Mouse (Mus musculus) gastrocnemius, adult 18-20 months (tissue): ENCODE measurements around the gene Sptbn4. TPM values are rescaled to one million over a fixed set of nuclear protein-coding genes. Genes with fewer than 3 reads are reported as not detected.
"Not testable (repeated sequence)": the region's sequence is repeated elsewhere in the genome, so short reads cannot be mapped to it uniquely, and the experiment has no call there.

Experiments used
- DNase-seq: peaks from one replicate; pipeline ENCODE4 v3.0.0; 2021; ENCODE audit warnings: low spot score
- long read RNA-seq, 2 experiments: library from polyadenylated mRNA; stranded (forward); transcript quantifications; one replicate each; pipeline ENCODE4 v2.0.0; 2021
- total RNA-seq, 2 experiments: library from RNA; stranded (reverse); gene quantifications; 2 replicates each; pipeline ENCODE4 v1.2.3; 2021

Gene Sptbn4
- total RNA-seq, result not detected
- long read RNA-seq, experiment 1, result 0 reads
- long read RNA-seq, experiment 2, result 0 reads

- peak; percentile 100 for DNase-seq
Measured at GRCm38 (mm10) chr7:27447419-27448286, at the start of gene Sptbn4, which contains the start of gene Blvrb. Gene Sptbn4, minus strand, starts transcription at chr7:27447686. Gene Blvrb, plus strand, starts transcription at chr7:27447978.

GRCm38 (mm10) chr7:27494659-27495367 is 47.3 kb upstream of the Sptbn4 start:
- DNase-seq, result not testable (repeated sequence)

- DNase-seq, result no peak
Measured at GRCm38 (mm10) chr7:27493450-27493849, 46.0 kb upstream of the Sptbn4 start.

- DNase-seq, result no peak
Measured at GRCm38 (mm10) chr7:27493022-27493421, 45.5 kb upstream of the Sptbn4 start.

- DNase-seq, result no peak
Measured at GRCm38 (mm10) chr7:27491856-27492255, 44.4 kb upstream of the Sptbn4 start.

GRCm38 (mm10) chr7:27490543-27491329 is 43.2 kb upstream of the Sptbn4 start:
- DNase-seq, result peak; percentile 94

DNA sequence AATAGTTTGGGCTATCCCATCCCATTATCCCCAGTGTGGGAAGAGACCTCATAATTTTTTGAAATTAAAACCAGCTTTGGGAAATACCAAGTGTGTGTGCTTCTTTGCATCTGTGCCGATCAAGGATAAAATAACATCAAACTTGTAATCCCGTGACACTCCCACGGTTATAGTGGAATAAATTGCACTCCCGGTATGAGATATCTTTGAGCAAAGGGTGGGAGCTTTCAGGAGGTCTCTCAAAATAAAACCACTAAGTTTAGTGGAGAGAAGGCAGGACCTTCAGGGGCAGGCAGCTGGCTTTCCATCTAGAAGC is 42.7 kb upstream of the Sptbn4 start:
- DNase-seq, result no peak

DNA sequence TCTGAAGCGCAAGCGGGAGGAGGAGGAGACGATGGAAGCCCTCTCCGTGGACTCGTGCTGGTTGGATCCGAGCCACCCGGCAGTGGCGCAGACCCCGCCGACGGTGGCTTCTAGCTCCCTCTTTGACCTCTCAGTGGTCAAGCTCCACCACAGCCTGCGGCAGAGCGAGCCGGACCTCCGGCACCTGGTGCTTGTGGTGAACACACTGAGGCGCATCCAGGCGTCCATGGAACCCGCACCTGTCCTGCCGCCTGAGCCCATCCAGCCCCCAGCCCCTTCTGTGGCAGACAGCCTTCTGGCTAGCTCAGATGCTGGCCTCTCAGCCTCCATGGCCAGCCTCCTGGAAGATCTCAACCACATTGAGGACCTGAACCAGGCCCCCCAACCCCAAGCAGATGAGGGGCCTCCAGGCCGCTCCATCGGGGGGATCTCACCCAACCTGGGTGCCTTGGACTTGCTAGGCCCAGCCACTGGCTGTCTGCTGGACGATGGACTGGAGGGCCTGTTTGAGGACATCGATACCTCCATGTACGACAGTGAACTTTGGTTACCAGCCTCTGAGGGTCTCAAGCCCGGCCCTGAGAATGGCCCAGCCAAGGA is 41.9 kb upstream of the Sptbn4 start:
- DNase-seq, result no peak

GRCm38 (mm10) chr7:27487740-27488268 is 40.3 kb upstream of the Sptbn4 start:
- DNase-seq, result peak; percentile 56

GRCm38 (mm10) chr7:27486770-27487697 is 39.5 kb upstream of the Sptbn4 start, which contains the start of gene Sertad1:
Gene Sertad1, plus strand, starts transcription at chr7:27486910.
- peak; percentile 100 for DNase-seq

DNA sequence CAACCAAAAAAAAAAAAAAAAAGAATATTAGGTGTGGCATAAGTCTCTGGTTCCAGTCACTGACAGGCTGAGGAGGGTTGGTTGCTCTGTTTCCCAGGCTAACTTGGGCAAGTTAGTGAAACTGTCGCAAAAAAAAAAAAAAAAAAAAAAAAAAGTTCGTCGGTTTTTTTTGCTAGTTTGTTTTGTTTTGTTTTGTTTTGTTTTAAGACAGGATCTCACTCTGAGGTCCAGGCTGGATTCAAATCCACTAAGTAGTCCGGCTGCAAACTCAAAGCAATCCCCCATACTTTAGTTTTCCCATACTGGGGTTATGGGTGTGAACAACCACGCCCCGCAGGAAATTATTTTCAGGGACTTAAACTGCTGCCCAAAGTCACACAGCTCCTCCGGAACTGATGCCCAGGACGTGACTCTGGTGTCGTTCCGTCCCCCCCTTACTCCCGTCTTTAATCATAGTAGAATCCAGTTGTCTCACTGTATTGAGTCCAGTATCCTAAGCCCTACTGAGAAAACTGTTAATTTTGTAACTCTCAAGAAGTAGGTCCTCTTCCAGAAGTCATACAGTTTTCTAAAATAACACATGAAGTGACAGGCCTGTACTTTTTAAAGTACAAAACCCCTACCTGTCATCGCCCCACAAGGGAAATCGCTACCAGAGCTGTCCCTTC is 38.8 kb upstream of the Sptbn4 start:
- no peak for DNase-seq

- no peak for DNase-seq
Measured at GRCm38 (mm10) chr7:27483860-27484259, 36.4 kb upstream of the Sptbn4 start.

DNA sequence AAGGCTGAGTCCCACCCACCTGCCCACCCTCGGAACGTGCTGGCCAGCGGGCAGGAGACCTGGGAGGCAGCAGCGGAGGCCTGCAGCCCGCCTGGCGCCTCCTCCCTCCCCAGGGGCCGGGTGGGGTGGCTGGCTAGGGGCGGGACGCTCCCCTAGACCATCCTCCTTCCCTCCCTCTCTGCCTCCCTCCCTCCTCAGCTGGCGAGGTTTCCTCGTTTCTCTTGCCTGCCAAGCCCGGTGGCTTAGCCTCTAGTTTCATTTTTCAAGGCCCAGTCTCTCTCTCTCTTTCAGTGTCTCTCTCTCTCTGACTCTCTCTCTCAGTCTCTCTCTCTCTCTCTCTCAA is 34.1 kb upstream of the Sptbn4 start:
- peak; percentile 95 for DNase-seq

DNA sequence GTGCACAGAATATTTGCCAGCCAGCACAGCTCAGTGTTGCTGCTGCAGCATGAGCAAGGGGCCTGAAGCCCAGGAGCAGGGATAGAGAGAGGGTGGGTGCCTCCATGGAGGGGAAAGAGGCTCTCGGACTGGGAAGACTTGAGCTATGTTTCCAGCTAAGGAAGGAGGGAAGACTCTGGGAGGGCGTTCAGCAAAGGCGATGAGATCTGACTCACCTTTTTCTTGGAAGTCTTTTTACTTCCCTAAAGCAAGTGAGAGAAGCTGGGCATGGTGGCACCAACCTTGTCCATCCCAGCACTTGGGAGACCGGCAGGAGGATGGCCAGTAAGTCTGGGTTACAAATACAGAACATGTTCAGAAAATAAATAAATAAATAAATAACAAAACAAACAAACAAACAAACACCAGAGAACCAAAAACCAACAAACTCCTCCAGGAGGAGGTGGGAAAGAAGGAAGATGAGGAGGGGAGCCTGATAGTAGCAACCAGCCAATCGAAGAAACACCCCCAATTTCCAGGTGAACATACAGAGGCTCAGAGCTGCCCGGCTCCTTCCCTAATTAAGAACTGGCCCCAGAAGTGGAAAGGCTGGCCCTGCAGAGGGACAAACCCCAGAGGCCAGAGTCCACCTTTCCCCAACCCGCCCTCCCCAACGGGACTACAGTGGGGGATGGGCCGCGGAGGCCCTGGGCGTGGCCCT is 33.6 kb upstream of the Sptbn4 start:
- DNase-seq, result no peak

- no peak for DNase-seq
Measured at GRCm38 (mm10) chr7:27480506-27480905, 33.0 kb upstream of the Sptbn4 start.

GRCm38 (mm10) chr7:27479750-27480149 is 32.3 kb upstream of the Sptbn4 start:
- no peak for DNase-seq

GRCm38 (mm10) chr7:27478561-27478960 is 31.1 kb upstream of the Sptbn4 start:
- DNase-seq, result no peak

DNA sequence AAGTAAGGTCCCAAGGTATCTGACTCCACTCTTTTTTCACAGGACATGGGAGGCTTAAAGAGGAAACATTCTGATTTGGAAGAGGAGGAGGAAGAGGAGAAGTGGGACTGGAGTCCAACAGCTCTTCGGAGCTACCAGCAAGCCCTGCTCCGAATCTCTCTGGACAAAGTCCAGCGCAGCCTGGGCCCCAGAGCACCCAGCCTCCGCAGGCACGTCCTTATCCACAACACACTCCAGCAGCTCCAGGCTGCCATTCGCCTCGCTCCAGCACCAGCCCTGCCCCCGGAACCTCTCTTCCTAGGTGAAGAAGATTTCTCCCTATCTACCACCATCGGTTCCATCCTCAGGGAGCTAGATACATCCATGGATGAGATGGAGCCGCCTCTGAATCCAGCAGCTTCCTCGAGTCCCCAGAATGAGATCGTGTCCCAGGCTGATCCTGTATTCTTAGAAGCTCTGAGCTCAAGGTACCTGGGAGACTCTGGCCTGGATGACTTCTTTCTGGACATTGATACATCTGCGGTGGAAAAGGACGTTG is 28.7 kb upstream of the Sptbn4 start:
- no peak for DNase-seq

GRCm38 (mm10) chr7:27475596-27475995 is 28.1 kb upstream of the Sptbn4 start:
- DNase-seq, result no peak
